Mouse (Mus musculus) stomach, embryonic 16.5 days (tissue): ENCODE results near the gene Sort1. TPM values are rescaled to one million over a fixed set of nuclear protein-coding genes. Genes with fewer than 3 reads are reported as not detected.

Source experiments
- ATAC-seq: fragments of 200-750 bp; cut with Nextera tagmentation; 2 replicates; pipeline ENCODE4 v1.8.0; 2017; ENCODE audit warnings: moderate number of reproducible peaks, moderate TSS enrichment; ENCODE audit not compliant: insufficient read depth, low FRiP score
- H3K27ac ChIP-seq: fragments of 300-500 bp; sonication (generic); 2 replicates; pipeline ENCODE4 v1.5.1; 2014; ENCODE audit warnings: low read length
- H3K27me3 ChIP-seq: fragments of 300-500 bp; sonication (generic); 2 replicates; pipeline ENCODE4 v1.6.1; 2014; ENCODE audit warnings: low read length, control low read depth, mixed read lengths; ENCODE audit not compliant: control insufficient read depth, insufficient read depth
- H3K36me3 ChIP-seq: fragments of 300-500 bp; sonication (generic); 2 replicates; pipeline ENCODE4 v1.6.1; 2014; ENCODE audit warnings: low read length; ENCODE audit not compliant: control insufficient read depth, insufficient read depth
- H3K4me1 ChIP-seq: fragments of 300-500 bp; sonication (generic); 2 replicates; pipeline ENCODE4 v1.6.1; 2014; ENCODE audit warnings: low read length, control low read depth, mixed read lengths; ENCODE audit not compliant: control insufficient read depth, insufficient read depth
- H3K4me2 ChIP-seq: fragments of 300-500 bp; sonication (generic); 2 replicates; pipeline ENCODE4 v1.6.1; 2014; ENCODE audit warnings: low read depth, low read length, mixed read lengths
- H3K4me3 ChIP-seq: fragments of 300-500 bp; sonication (generic); replicated peaks from 2 replicates; pipeline ENCODE4 v1.5.1; 2014; ENCODE audit warnings: mild to moderate bottlenecking, low read length
- H3K9ac ChIP-seq: fragments of 300-500 bp; sonication (generic); 2 replicates; pipeline ENCODE4 v1.6.1; 2014; ENCODE audit warnings: low read length
- H3K9me3 ChIP-seq: fragments of 300-500 bp; sonication (generic); replicated peaks from 2 replicates; pipeline ENCODE4 v1.6.1; 2016; ENCODE audit warnings: low read length, control low read depth; ENCODE audit not compliant: control insufficient read depth
- WGBS: fragments of 180-500 bp; shearing (Covaris S2); extraction: QIAGEN DNeasy Blood & Tissue Kit; methylation state at CpG from one replicate; pipeline ENCODE4 v1.1.7; 2014; 5-methylcytosine and 5-hydroxymethylcytosine counted together
- polyA plus RNA-seq: library from polyadenylated mRNA; unstranded; fragments of >200 nt; fragmentation: Nextera tagmentation; extraction: Ambion mirVana; gene quantifications from 2 replicates; pipeline ENCODE4 v1.2.1, GENCODE M21; 2015

Sort1 gene
- polyA plus RNA-seq, 1 experiment from 2014 or later: 7.4 TPM

DNA sequence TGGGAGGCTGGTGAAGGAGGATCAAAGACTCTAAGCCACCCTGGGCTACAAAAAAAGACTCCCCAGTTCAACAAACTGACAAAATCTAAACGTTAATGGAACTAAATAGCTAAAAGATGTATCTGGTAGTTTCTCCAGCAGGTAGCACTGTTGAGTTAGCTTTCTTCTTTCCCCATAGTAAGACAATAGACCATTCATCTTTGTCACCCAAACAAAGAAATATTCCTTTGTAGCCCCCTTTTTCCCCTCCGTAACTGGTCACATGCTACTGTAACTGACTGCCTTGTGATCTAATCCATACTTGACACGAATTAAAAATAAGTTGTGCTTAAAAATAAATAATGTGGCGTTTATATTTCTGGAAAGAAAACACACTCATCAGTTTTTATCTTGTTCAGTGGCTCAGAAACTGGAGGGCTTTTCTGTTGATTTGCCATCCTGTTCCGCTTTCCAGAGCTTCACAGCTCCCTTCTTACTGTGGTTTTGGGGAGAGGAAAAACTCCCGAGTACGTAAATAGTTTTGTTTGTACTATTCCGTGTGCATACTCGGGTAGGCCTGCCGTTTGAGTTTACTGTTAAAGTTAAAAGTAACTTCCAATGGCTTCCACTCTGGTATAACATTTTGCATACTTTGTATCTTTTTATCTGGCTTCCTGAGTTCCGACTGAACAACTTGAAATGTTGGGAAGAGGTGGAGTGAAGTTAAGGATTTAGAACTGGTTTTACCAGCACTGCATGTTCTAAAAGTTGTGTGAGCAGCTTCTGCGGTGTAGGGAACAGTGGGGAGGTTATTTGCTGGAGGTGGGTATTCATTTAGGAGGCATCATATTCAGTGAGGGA, 1.3 kb upstream of the Sort1 start:
- H3K36me3 ChIP-seq: 0 out of 2 replicates have a peak, but pooled peaks cover 4% of the 10 kb centered on the region
- H3K4me2 ChIP-seq: peak overlapping the region; percentile 83
- 15% methylated on average over 12 of the region's 12 CpGs for WGBS
- ATAC-seq: no peak
- no peaks in the 10 kb centered on the region for H3K27me3 ChIP-seq
- H3K4me3 ChIP-seq: peak overlapping the region; percentile 85
- H3K9ac ChIP-seq: no peak overlapping the region
- H3K4me1 ChIP-seq: peaks cover 21% of the 10 kb centered on the region
- no peaks in the 10 kb centered on the region for H3K9me3 ChIP-seq
- H3K27ac ChIP-seq: peak overlapping the region; percentile 93

GRCm38 (mm10) chr3:108283241-108283561, 681 bp upstream of the Sort1 start:
- no peaks in the 10 kb centered on the region for H3K9me3 ChIP-seq
- peak overlapping the region; percentile 83 for H3K4me2 ChIP-seq
- H3K27me3 ChIP-seq: no peaks in the 10 kb centered on the region
- peaks cover 27% of the 10 kb centered on the region for H3K4me1 ChIP-seq
- no peaks in the 10 kb centered on the region for H3K36me3 ChIP-seq
- 9% methylated on average over 6 of the region's 6 CpGs for WGBS
- H3K27ac ChIP-seq: peak overlapping the region; percentile 93
- H3K9ac ChIP-seq: peak overlapping the region; percentile 87
- no peak for ATAC-seq
- peak overlapping the region; percentile 85 for H3K4me3 ChIP-seq

- peaks cover 38% of the 10 kb centered on the region for H3K4me1 ChIP-seq
- no peaks in the 10 kb centered on the region for H3K9me3 ChIP-seq
- H3K9ac ChIP-seq: peak overlapping the region; percentile 87; the same call in 1 of the 2 replicates
- H3K27me3 ChIP-seq: no peaks in the 10 kb centered on the region
- H3K4me3 ChIP-seq: peak overlapping the region; percentile 85
- H3K36me3 ChIP-seq: no peaks in the 10 kb centered on the region
- no peak overlapping the region for H3K27ac ChIP-seq
- ATAC-seq: no peak
- H3K4me2 ChIP-seq: peak overlapping the region; percentile 83
- WGBS: 54% methylated on average over 4 of the region's 4 CpGs
Observed at GRCm38 (mm10) chr3:108285078-108285711, 1.3 kb downstream of the Sort1 start.

DNA sequence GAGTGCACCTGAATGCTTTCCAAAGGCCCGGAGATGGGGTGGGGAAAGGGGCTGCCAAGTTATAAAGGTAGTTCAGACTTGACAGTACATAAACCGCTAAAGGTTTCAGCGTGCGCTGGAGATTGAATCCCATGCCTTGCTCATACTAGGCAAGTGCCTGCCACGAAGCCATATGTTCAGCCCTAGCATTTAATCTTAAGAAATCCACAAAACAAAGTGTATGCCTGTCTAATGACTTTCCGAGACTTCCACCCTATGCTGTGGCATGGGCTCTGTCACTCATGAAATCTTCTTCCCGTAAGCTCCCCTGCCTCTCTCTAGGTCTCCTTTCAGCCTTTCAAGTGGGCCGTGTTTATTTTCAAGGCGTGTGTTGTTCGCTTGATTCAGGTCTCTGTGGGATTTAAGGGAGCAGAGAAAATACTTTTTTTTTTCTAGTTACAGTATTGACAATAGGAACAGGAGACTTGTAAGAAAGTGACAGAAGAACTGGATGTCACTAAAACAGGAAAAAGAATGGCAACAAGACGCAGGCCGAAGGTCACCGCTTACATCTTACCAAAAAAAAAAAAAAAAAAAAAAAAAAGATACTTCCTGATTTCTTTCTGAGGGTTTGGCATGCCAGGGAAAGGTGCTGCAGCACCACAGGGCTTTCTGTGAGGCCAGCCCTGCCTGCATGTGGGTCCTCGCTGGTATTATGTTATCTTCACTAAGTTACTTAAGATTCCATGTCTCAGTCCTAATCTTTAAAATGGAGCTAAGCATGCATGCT, 3.0 kb downstream of the Sort1 start:
- no peak for ATAC-seq
- Histone ChIP-seq H3K9ac (peak overlapping the region; percentile 33; the same call in 1 of the 2 replicates), H3K9me3 (no peaks in the 10 kb centered on the region), H3K4me2 (peak overlapping the region; percentile 23; the same call in 1 of the 2 replicates), H3K27ac (peak overlapping the region; percentile 81), H3K36me3 (no peaks in the 10 kb centered on the region), H3K4me1 (peaks cover 44% of the 10 kb centered on the region), H3K27me3 (no peaks in the 10 kb centered on the region), H3K4me3 (no peak overlapping the region)
- WGBS: 45% methylated on average over 14 of the region's 14 CpGs

- H3K36me3 ChIP-seq: no peaks in the 10 kb centered on the region
- H3K4me2 ChIP-seq: peak overlapping the region; percentile 23
- WGBS: 34% methylated on average over 17 of the region's 17 CpGs
- peak; percentile 41; the same call in 1 of the 2 replicates for ATAC-seq
- no peak overlapping the region for H3K4me3 ChIP-seq
- H3K4me1 ChIP-seq: peaks cover 38% of the 10 kb centered on the region
- peak overlapping the region; percentile 81 for H3K27ac ChIP-seq
- no peaks in the 10 kb centered on the region for H3K9me3 ChIP-seq
- no peaks in the 10 kb centered on the region for H3K27me3 ChIP-seq
- H3K9ac ChIP-seq: peak overlapping the region; percentile 27
Observed at GRCm38 (mm10) chr3:108287811-108288805, 4.2 kb downstream of the Sort1 start.

GRCm38 (mm10) chr3:108289311-108290130, 5.6 kb downstream of the Sort1 start:
- no peaks in the 10 kb centered on the region for H3K9me3 ChIP-seq
- no peaks in the 10 kb centered on the region for H3K36me3 ChIP-seq
- 62% methylated on average over 13 of the region's 13 CpGs for whole genome bisulfite sequencing
- no peak overlapping the region for H3K4me2 ChIP-seq
- no peak for ATAC-seq
- H3K9ac ChIP-seq: no peak overlapping the region
- no peak overlapping the region for H3K4me3 ChIP-seq
- no peak overlapping the region for H3K27ac ChIP-seq
- peaks cover 40% of the 10 kb centered on the region for H3K4me1 ChIP-seq
- H3K27me3 ChIP-seq: no peaks in the 10 kb centered on the region

GRCm38 (mm10) chr3:108291036-108291799, 7.3 kb downstream of the Sort1 start:
- Histone ChIP-seq H3K4me1 (peaks cover 57% of the 10 kb centered on the region), H3K27ac (no peak overlapping the region), H3K4me2 (no peak overlapping the region), H3K36me3 (no peaks in the 10 kb centered on the region), H3K9me3 (no peaks in the 10 kb centered on the region), H3K4me3 (no peak overlapping the region), H3K27me3 (no peaks in the 10 kb centered on the region), H3K9ac (no peak overlapping the region)
- no peak for ATAC-seq
- WGBS: 70% methylated on average over 17 of the region's 17 CpGs
